Mouse (Mus musculus): ENCODE results near the gene Dis3. TPM values are rescaled to one million over a fixed set of nuclear protein-coding genes. Genes with fewer than 3 reads are reported as not detected.

Dis3 gene
- total RNA-seq, 1 experiment = 42.4 TPM

DNA sequence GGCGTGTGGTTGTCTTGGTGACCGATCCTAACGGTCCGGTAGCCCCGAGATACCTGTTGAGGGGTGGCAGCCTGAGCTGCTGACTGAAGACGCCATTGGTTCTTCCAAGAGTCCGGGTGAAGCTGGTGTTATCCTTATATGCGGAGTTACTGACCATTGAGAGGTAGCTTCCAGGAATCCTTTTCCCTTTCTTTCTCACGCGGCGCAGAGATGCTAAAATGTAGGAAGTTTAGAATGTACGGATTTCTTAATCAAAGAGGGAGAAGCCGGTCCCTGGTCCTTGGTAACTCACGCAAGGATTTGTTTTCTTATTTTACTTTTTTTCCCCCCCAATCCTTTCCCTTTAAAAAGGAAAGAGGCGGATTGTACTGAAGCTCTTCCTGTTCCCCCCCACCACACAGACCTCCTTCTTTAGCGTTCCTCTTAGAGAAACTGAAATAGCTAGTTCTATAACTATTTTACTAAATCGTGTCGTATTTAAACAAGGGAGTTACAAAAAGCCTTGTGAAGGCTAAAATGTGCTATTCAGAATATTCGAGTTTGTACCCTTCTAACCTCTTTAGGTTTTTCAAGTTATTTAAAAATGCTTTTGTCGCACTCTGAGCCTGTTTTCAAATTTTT, 507 bp upstream of the Dis3 start:
- Histone ChIP-seq H3K4me1 (ENCODE audit: control insufficient read depth in 2 of 2, insufficient read depth in 2 of 2, low read length in 2 of 2, poor library complexity in 1 of 2) (no peaks in the 10 kb centered on the region), H3K27ac (ENCODE audit: insufficient read depth, low read depth, low read length, poor library complexity, severe bottlenecking) (no peak overlapping the region), H3K4me3 (ENCODE audit: insufficient read depth in 1 of 2, low read depth in 1 of 2, low read length in 2 of 2, poor library complexity in 1 of 2, severe bottlenecking in 1 of 2) (peak overlapping the region; percentile 76 to 86), H3K36me3 (ENCODE audit: control insufficient read depth, insufficient read depth, low read length, poor library complexity, severe bottlenecking) (peaks cover 25% of the 10 kb centered on the region), H3K9me3 (ENCODE audit: control insufficient read depth, insufficient read depth, low read depth, low read length) (no peaks in the 10 kb centered on the region), H3K9ac (ENCODE audit: insufficient read depth, low read depth, low read length, poor library complexity, severe bottlenecking) (peak overlapping the region; percentile 71)
- in situ Hi-C loops (cut with MboI; ENCODE audit: low sequenced_read_pairs in 2 of 2, unreplicated experiment in 2 of 2) = no loop called here
- TF ChIP-seq MAFK (IDR thresholded peaks at IDR 0.05; ENCODE audit: insufficient read depth, low read depth, low read length) (no peak), HCFC1 (IDR thresholded peaks at IDR 0.05; ENCODE audit: borderline replicate concordance, insufficient read depth, low read length) (no peak), ZNF384 (IDR thresholded peaks at IDR 0.05; ENCODE audit: low read depth, low read length) (no peak), CHD2 (IDR thresholded peaks at IDR 0.05; ENCODE audit: low read depth, low read length) (no peak), ZC3H11A (IDR thresholded peaks at IDR 0.05; ENCODE audit: borderline replicate concordance, low read depth, low read length) (no peak)
- no peak for DNase-seq (ENCODE audit: low read depth, low spot score)

DNA sequence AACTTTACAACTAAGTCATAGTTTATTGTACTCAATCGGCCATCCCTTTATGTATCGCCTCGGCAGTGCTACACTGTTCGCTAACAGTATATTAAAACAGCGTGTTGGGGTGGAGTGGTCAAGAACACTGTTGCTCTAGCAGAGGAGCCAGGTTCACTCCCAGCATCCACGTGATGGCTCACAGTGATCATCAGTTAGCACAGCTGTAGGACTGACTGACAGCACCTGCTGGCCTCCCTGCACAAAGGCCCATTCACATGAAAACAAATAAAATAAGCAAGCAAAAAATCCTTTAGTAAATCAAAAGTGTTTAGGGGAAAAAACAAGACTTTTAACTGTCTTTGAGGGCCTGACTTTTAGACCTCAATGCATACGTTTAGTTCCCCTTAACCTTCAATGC, 10.6 kb downstream of the Dis3 start:
- in situ Hi-C loops (cut with MboI; ENCODE audit: low sequenced_read_pairs in 2 of 2, unreplicated experiment in 2 of 2) = no loop called here
- TF ChIP-seq ZC3H11A (IDR thresholded peaks at IDR 0.05; ENCODE audit: borderline replicate concordance, low read depth, low read length) (no peak), CHD2 (IDR thresholded peaks at IDR 0.05; ENCODE audit: low read depth, low read length) (no peak), HCFC1 (IDR thresholded peaks at IDR 0.05; ENCODE audit: borderline replicate concordance, insufficient read depth, low read length) (no peak), MAFK (IDR thresholded peaks at IDR 0.05; ENCODE audit: insufficient read depth, low read depth, low read length) (no peak), ZNF384 (IDR thresholded peaks at IDR 0.05; ENCODE audit: low read depth, low read length) (no peak)
- no peak for DNase-seq (ENCODE audit: low read depth, low spot score)
- H3K27ac ChIP-seq (ENCODE audit: insufficient read depth, low read depth, low read length, poor library complexity, severe bottlenecking) = no peak overlapping the region
- H3K36me3 ChIP-seq (ENCODE audit: control insufficient read depth, insufficient read depth, low read length, poor library complexity, severe bottlenecking) = peaks cover 48% of the 10 kb centered on the region
- H3K9ac ChIP-seq (ENCODE audit: insufficient read depth, low read depth, low read length, poor library complexity, severe bottlenecking) = no peak overlapping the region
- H3K4me3 ChIP-seq (ENCODE audit: insufficient read depth in 1 of 2, low read depth in 1 of 2, low read length in 2 of 2, poor library complexity in 1 of 2, severe bottlenecking in 1 of 2) = no peak overlapping the region
- no peaks in the 10 kb centered on the region for H3K9me3 ChIP-seq (ENCODE audit: control insufficient read depth, insufficient read depth, low read depth, low read length)
- no peaks in the 10 kb centered on the region for H3K4me1 ChIP-seq (ENCODE audit: control insufficient read depth in 2 of 2, insufficient read depth in 2 of 2, low read length in 2 of 2, poor library complexity in 1 of 2)

DNA sequence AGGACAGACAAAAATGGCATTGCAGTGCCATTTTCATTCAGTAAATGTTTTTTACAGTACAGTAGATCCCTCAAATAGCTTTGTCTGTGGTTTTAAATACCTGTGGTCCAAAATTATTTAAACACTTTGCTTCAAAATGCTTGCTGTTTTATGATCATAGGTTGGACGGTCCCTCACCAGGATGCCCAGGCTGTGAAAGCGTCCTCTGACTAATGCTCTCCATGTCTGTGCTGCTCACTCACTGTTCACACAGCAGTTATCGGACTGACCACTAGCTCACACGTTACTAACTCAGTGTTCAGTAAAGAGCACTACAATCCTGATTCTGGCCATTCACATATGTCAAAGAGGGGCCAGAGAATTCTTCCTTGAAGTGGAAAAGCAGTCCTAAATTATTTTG, 28.4 kb downstream of the Dis3 start:
- Histone ChIP-seq H3K9me3 (ENCODE audit: control insufficient read depth, insufficient read depth, low read depth, low read length) (no peaks in the 10 kb centered on the region), H3K36me3 (ENCODE audit: control insufficient read depth, insufficient read depth, low read length, poor library complexity, severe bottlenecking) (peaks cover 26% of the 10 kb centered on the region), H3K4me1 (ENCODE audit: control insufficient read depth in 2 of 2, insufficient read depth in 2 of 2, low read length in 2 of 2, poor library complexity in 1 of 2) (no peaks in the 10 kb centered on the region), H3K4me3 (ENCODE audit: insufficient read depth in 1 of 2, low read depth in 1 of 2, low read length in 2 of 2, poor library complexity in 1 of 2, severe bottlenecking in 1 of 2) (no peak overlapping the region), H3K9ac (ENCODE audit: insufficient read depth, low read depth, low read length, poor library complexity, severe bottlenecking) (no peak overlapping the region), H3K27ac (ENCODE audit: insufficient read depth, low read depth, low read length, poor library complexity, severe bottlenecking) (no peak overlapping the region)
- no peak for DNase-seq (ENCODE audit: low read depth, low spot score)
- in situ Hi-C loops (cut with MboI; ENCODE audit: low sequenced_read_pairs in 2 of 2, unreplicated experiment in 2 of 2) = no loop called here
- TF ChIP-seq HCFC1 (IDR thresholded peaks at IDR 0.05; ENCODE audit: borderline replicate concordance, insufficient read depth, low read length) (no peak), ZNF384 (IDR thresholded peaks at IDR 0.05; ENCODE audit: low read depth, low read length) (no peak), CHD2 (IDR thresholded peaks at IDR 0.05; ENCODE audit: low read depth, low read length) (no peak), MAFK (IDR thresholded peaks at IDR 0.05; ENCODE audit: insufficient read depth, low read depth, low read length) (no peak), ZC3H11A (IDR thresholded peaks at IDR 0.05; ENCODE audit: borderline replicate concordance, low read depth, low read length) (no peak)

DNA sequence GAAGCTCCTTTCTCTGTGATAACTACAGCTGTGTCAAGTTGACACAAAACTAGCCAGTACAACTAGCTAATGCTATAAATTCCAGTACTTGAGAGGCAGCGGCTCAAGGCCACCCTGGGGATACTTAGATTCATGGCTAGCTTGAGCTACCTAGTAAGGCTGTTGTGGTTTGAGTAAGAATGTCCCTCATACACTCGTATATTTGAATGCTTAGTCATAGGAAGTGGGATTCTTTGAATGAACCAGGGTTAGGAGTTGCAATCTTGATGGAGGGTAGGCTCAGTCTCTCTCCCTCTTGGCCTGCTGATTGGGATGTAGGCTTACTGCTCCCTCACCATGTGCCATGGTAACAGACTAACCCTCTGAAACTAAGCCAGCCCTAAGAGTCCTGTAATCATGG, 36.5 kb downstream of the Dis3 start:
- no peaks in the 10 kb centered on the region for H3K4me1 ChIP-seq (ENCODE audit: control insufficient read depth in 2 of 2, insufficient read depth in 2 of 2, low read length in 2 of 2, poor library complexity in 1 of 2)

DNA sequence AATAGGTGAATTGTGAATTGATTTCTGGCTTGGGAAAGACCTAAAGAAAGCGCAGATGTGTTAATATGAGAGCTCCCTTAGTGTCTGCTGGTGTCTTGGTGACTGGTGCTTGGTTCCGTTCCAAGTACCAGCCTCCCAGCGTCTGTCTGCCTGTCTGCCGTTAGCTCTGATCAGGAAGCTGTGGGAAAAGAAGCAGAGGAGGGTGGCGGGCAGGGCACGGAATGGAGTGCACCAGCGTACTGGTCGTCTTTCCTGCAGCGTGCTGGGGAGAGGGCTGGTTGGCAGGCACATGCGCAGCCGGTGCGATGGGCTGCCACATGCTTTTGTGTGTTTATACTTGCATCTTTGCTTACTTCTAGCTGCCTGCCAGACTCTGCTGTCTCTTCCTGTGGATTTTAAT, 39.0 kb downstream of the Dis3 start:
- no peaks in the 10 kb centered on the region for H3K4me1 ChIP-seq (ENCODE audit: control insufficient read depth in 2 of 2, insufficient read depth in 2 of 2, low read length in 2 of 2, poor library complexity in 1 of 2)
- no peak for DNase-seq (ENCODE audit: low read depth, low spot score)
- no peak overlapping the region for H3K27ac ChIP-seq (ENCODE audit: insufficient read depth, low read depth, low read length, poor library complexity, severe bottlenecking)
- H3K9me3 ChIP-seq (ENCODE audit: control insufficient read depth, insufficient read depth, low read depth, low read length) = no peaks in the 10 kb centered on the region
- in situ Hi-C loops (cut with MboI; ENCODE audit: low sequenced_read_pairs in 2 of 2, unreplicated experiment in 2 of 2) = no loop called here
- H3K4me3 ChIP-seq (ENCODE audit: insufficient read depth in 1 of 2, low read depth in 1 of 2, low read length in 2 of 2, poor library complexity in 1 of 2, severe bottlenecking in 1 of 2) = no peak overlapping the region
- TF ChIP-seq ZC3H11A (IDR thresholded peaks at IDR 0.05; ENCODE audit: borderline replicate concordance, low read depth, low read length) (no peak), ZNF384 (IDR thresholded peaks at IDR 0.05; ENCODE audit: low read depth, low read length) (no peak), MAFK (IDR thresholded peaks at IDR 0.05; ENCODE audit: insufficient read depth, low read depth, low read length) (no peak)
- peaks cover 23% of the 10 kb centered on the region for H3K36me3 ChIP-seq (ENCODE audit: control insufficient read depth, insufficient read depth, low read length, poor library complexity, severe bottlenecking)
- no peak overlapping the region for H3K9ac ChIP-seq (ENCODE audit: insufficient read depth, low read depth, low read length, poor library complexity, severe bottlenecking)

More for the DNA sequence above, 36.5 kb downstream of the Dis3 start:
- Histone ChIP-seq H3K4me3 (ENCODE audit: insufficient read depth in 1 of 2, low read depth in 1 of 2, low read length in 2 of 2, poor library complexity in 1 of 2, severe bottlenecking in 1 of 2) (no peak overlapping the region), H3K9ac (ENCODE audit: insufficient read depth, low read depth, low read length, poor library complexity, severe bottlenecking) (no peak overlapping the region), H3K9me3 (ENCODE audit: control insufficient read depth, insufficient read depth, low read depth, low read length) (no peaks in the 10 kb centered on the region), H3K27ac (ENCODE audit: insufficient read depth, low read depth, low read length, poor library complexity, severe bottlenecking) (no peak overlapping the region), H3K36me3 (ENCODE audit: control insufficient read depth, insufficient read depth, low read length, poor library complexity, severe bottlenecking) (peaks cover 16% of the 10 kb centered on the region)
- DNase-seq (ENCODE audit: low read depth, low spot score) = no peak
- TF ChIP-seq MAFK (IDR thresholded peaks at IDR 0.05; ENCODE audit: insufficient read depth, low read depth, low read length) = no peak
- no peak for TF ChIP-seq ZNF384 (IDR thresholded peaks at IDR 0.05; ENCODE audit: low read depth, low read length)
- in situ Hi-C loops (cut with MboI; ENCODE audit: low sequenced_read_pairs in 2 of 2, unreplicated experiment in 2 of 2) = no loop called here
